Mouse (Mus musculus): ENCODE data around the gene Spint4. TPM values are rescaled to one million over a fixed set of nuclear protein-coding genes. Genes with fewer than 3 reads are reported as not detected.
A peak's percentile ranks its signal among the peaks of the same experiment; 100 is the strongest.

The Spint4 gene
- polyA plus RNA-seq, 1 experiment, result not detected

GRCm38 (mm10) chr2:164676103-164676502 is 22.2 kb upstream of the Spint4 start:
- no peak for TF ChIP-seq CTCF (IDR thresholded peaks at IDR 0.05; ENCODE audit: extremely low read depth, insufficient read depth, insufficient read length, insufficient replicate concordance)
- TF ChIP-seq POLR2A (IDR thresholded peaks at IDR 0.05; ENCODE audit: low read depth, low read length), result no peak
- Histone ChIP-seq H3K4me3 (ENCODE audit: extremely low read depth, insufficient read depth, insufficient read length) (no peak overlapping the region), H3K27me3 (ENCODE audit: control insufficient read depth, insufficient read depth, low read length) (no peaks in the 10 kb centered on the region), H3K27ac (ENCODE audit: insufficient read depth, low read length) (no peak overlapping the region), H3K36me3 (ENCODE audit: control insufficient read depth, insufficient read depth, low read length) (no peaks in the 10 kb centered on the region), H3K4me1 (ENCODE audit: control insufficient read depth, insufficient read depth, insufficient read length) (peaks cover 3% of the 10 kb centered on the region; the same call in 1 of the 2 replicates)
- WGBS, result 81% methylated on average over 7 of the region's 7 CpGs
- no peak for DNase-seq (ENCODE audit: low read depth in 1 of 2, low spot score in 2 of 2)

- Histone ChIP-seq H3K4me3 (ENCODE audit: extremely low read depth, insufficient read depth, insufficient read length) (no peak overlapping the region), H3K27ac (ENCODE audit: insufficient read depth, low read length) (no peak overlapping the region), H3K27me3 (ENCODE audit: control insufficient read depth, insufficient read depth, low read length) (no peaks in the 10 kb centered on the region), H3K36me3 (ENCODE audit: control insufficient read depth, insufficient read depth, low read length) (no peaks in the 10 kb centered on the region), H3K4me1 (ENCODE audit: control insufficient read depth, insufficient read depth, insufficient read length) (peaks cover 3% of the 10 kb centered on the region; the same call in 1 of the 2 replicates)
- WGBS, result 81% methylated on average over 16 of the region's 16 CpGs
- DNase-seq (ENCODE audit: low read depth in 1 of 2, low spot score in 2 of 2), result no peak
- TF ChIP-seq POLR2A (IDR thresholded peaks at IDR 0.05; ENCODE audit: low read depth, low read length) (no peak), CTCF (IDR thresholded peaks at IDR 0.05; ENCODE audit: extremely low read depth, insufficient read depth, insufficient read length, insufficient replicate concordance) (no peak)
Observed at GRCm38 (mm10) chr2:164676916-164677685, 21.2 kb upstream of the Spint4 start.

GRCm38 (mm10) chr2:164678848-164679625 is 19.3 kb upstream of the Spint4 start:
- Histone ChIP-seq H3K4me1 (ENCODE audit: control insufficient read depth, insufficient read depth, insufficient read length) (peaks cover 3% of the 10 kb centered on the region; the same call in 1 of the 2 replicates), H3K4me3 (ENCODE audit: extremely low read depth, insufficient read depth, insufficient read length) (no peak overlapping the region), H3K36me3 (ENCODE audit: control insufficient read depth, insufficient read depth, low read length) (no peaks in the 10 kb centered on the region), H3K27me3 (ENCODE audit: control insufficient read depth, insufficient read depth, low read length) (no peaks in the 10 kb centered on the region), H3K27ac (ENCODE audit: insufficient read depth, low read length) (no peak overlapping the region)
- 29% methylated on average over 19 of the region's 19 CpGs for WGBS
- DNase-seq (ENCODE audit: low read depth in 1 of 2, low spot score in 2 of 2), result peak; percentile 29 to 63
- peak; percentile 62; the same call in 1 of the 2 replicates for TF ChIP-seq CTCF (IDR thresholded peaks at IDR 0.05; ENCODE audit: extremely low read depth, insufficient read depth, insufficient read length, insufficient replicate concordance)
- TF ChIP-seq POLR2A (IDR thresholded peaks at IDR 0.05; ENCODE audit: low read depth, low read length), result no peak

GRCm38 (mm10) chr2:164679906-164680305 is 18.4 kb upstream of the Spint4 start:
- Histone ChIP-seq H3K27ac (ENCODE audit: insufficient read depth, low read length) (no peak overlapping the region), H3K4me3 (ENCODE audit: extremely low read depth, insufficient read depth, insufficient read length) (no peak overlapping the region), H3K4me1 (ENCODE audit: control insufficient read depth, insufficient read depth, insufficient read length) (peaks cover 3% of the 10 kb centered on the region; the same call in 1 of the 2 replicates), H3K27me3 (ENCODE audit: control insufficient read depth, insufficient read depth, low read length) (no peaks in the 10 kb centered on the region), H3K36me3 (ENCODE audit: control insufficient read depth, insufficient read depth, low read length) (no peaks in the 10 kb centered on the region)
- TF ChIP-seq POLR2A (IDR thresholded peaks at IDR 0.05; ENCODE audit: low read depth, low read length), result no peak
- no peak for TF ChIP-seq CTCF (IDR thresholded peaks at IDR 0.05; ENCODE audit: extremely low read depth, insufficient read depth, insufficient read length, insufficient replicate concordance)
- 9% methylated on average over 3 of the region's 3 CpGs for WGBS
- DNase-seq (ENCODE audit: low read depth in 1 of 2, low spot score in 2 of 2), result no peak

GRCm38 (mm10) chr2:164684807-164685206 is 13.5 kb upstream of the Spint4 start, which contains the start of gene Wfdc13:
Gene Wfdc13, plus strand, starts transcription at chr2:164685107.
- 64% methylated on average over 3 of the region's 3 CpGs for whole genome bisulfite sequencing

GRCm38 (mm10) chr2:164700959-164701358 is 2.7 kb downstream of the Spint4 start:
- TF ChIP-seq CTCF (IDR thresholded peaks at IDR 0.05; ENCODE audit: extremely low read depth, insufficient read depth, insufficient read length, insufficient replicate concordance) (no peak), POLR2A (IDR thresholded peaks at IDR 0.05; ENCODE audit: low read depth, low read length) (no peak)
- Histone ChIP-seq H3K4me3 (ENCODE audit: extremely low read depth, insufficient read depth, insufficient read length) (no peak overlapping the region), H3K4me1 (ENCODE audit: control insufficient read depth, insufficient read depth, insufficient read length) (no peaks in the 10 kb centered on the region), H3K36me3 (ENCODE audit: control insufficient read depth, insufficient read depth, low read length) (no peaks in the 10 kb centered on the region), H3K27me3 (ENCODE audit: control insufficient read depth, insufficient read depth, low read length) (no peaks in the 10 kb centered on the region), H3K27ac (ENCODE audit: insufficient read depth, low read length) (no peak overlapping the region)
- DNase-seq (ENCODE audit: low read depth in 1 of 2, low spot score in 2 of 2), result no peak
- 76% methylated on average over 5 of the region's 5 CpGs for WGBS

More at GRCm38 (mm10) chr2:164684807-164685206, 13.5 kb upstream of the Spint4 start, which contains the start of gene Wfdc13:
- H3K4me3 ChIP-seq (ENCODE audit: extremely low read depth, insufficient read depth, insufficient read length), result no peak within 1 kb of the TSS
- no peaks in the 10 kb centered on the region for H3K4me1 ChIP-seq (ENCODE audit: control insufficient read depth, insufficient read depth, insufficient read length)
- H3K36me3 ChIP-seq (ENCODE audit: control insufficient read depth, insufficient read depth, low read length), result no peaks in the 10 kb centered on the region
- no peak for DNase-seq (ENCODE audit: low read depth in 1 of 2, low spot score in 2 of 2)
- no peak within 1 kb of the TSS for H3K27ac ChIP-seq (ENCODE audit: insufficient read depth, low read length)
- TF ChIP-seq CTCF (IDR thresholded peaks at IDR 0.05; ENCODE audit: extremely low read depth, insufficient read depth, insufficient read length, insufficient replicate concordance), result no peak
- no peak for TF ChIP-seq POLR2A (IDR thresholded peaks at IDR 0.05; ENCODE audit: low read depth, low read length)
- no peaks in the 10 kb centered on the region for H3K27me3 ChIP-seq (ENCODE audit: control insufficient read depth, insufficient read depth, low read length)

Data from spleen, adult 2 months (tissue).